Mouse (Mus musculus) embryonic fibroblast, embryonic 13.5 days (primary cell): ENCODE measurements at regions not wholly inside any gene's neighbourhood (a gene's known extent, or its start where the extent isn't known, plus 50 kb on each side); places are given as distances from the start of the nearest gene placed in this dataset.

Experiments
- H3K27ac ChIP-seq: 2 replicates; pipeline ENCODE4 v1.5.1; 2012; ENCODE audit warnings: low read length, control low read depth, inconsistent platforms; ENCODE audit not compliant: insufficient read depth
- H3K4me1 ChIP-seq: 2 replicates; pipeline ENCODE4 v1.6.1; 2011; ENCODE audit warnings: low read length; ENCODE audit not compliant: control insufficient read depth, insufficient read depth
- H3K4me3 ChIP-seq: 2 replicates; pipeline ENCODE4 v1.5.1; 2011; ENCODE audit warnings: mild to moderate bottlenecking, control low read depth, low read length; ENCODE audit not compliant: insufficient read depth
- CTCF ChIP-seq: IDR thresholded peaks from 2 replicates; pipeline ENCODE4 v1.5.1; 2011; ENCODE audit warnings: mild to moderate bottlenecking, control low read depth, low read length, moderate library complexity, borderline replicate concordance; ENCODE audit not compliant: insufficient read depth
- POLR2A ChIP-seq: IDR thresholded peaks from 2 replicates; pipeline ENCODE4 v1.6.1; 2011; ENCODE audit warnings: low read depth, mild to moderate bottlenecking, control low read depth, low read length, moderate library complexity

DNA sequence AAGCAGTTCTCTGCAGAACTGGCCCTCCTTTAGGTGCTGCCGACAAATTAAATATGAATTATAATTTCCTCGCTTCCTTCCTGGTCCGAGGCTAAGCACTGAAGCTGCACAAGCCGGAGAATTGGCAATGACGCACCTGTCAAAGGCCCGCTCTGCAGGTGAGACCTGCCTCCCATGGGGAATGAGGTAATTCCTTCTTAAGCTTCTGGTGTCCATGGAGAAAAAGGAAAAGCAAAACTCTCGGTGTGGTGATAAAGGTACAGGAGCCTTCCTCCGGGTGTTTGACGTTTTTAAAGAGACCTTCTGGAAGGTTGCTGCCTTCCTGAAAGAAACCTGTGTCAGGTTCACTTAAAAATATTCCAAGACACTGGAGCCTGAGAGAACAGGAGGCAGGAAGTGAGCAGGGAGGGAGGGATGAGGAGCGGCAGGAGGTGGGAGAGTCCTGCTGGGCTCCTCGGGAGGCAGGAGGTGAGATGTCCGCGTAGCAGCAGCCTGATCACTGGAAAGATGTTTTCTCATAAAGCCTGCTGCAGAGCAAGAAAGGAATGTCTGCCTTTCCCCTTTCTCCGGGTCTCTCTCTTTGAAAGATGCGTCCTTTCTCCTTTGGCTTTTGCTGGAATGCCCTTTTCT lies 114.9 kb downstream of the Zfp706 start:
- H3K27ac ChIP-seq = no peak overlapping the region
- H3K4me1 ChIP-seq = 0 out of 2 replicates have a peak, but pooled peaks cover 3% of the 10 kb centered on the region
- no peak overlapping the region for H3K4me3 ChIP-seq
- TF ChIP-seq CTCF (no peak), POLR2A (no peak)

DNA sequence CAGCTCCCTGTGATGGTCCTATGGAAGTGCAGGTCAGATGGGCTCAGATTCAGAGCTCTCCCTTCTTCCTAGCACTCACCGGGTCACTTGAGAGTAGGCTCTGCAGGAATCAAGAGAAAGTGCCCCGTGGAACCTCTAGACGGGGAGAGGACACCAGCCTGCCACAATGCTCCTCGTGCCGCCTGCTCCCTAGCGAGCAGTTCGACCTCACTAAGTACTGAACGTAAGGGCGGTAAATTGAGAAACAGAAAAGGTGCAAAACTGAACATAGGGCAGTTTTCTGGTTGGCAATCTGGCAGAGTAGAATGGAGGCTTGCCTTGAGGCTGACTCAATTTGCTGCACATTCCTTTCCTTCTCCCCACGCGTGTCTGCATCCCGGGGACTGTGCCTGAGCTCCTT lies 115.7 kb downstream of the Zfp706 start:
- Histone ChIP-seq H3K4me3 (no peak overlapping the region), H3K4me1 (0 out of 2 replicates have a peak, but pooled peaks cover 3% of the 10 kb centered on the region), H3K27ac (no peak overlapping the region)
- TF ChIP-seq CTCF (no peak), POLR2A (no peak)

DNA sequence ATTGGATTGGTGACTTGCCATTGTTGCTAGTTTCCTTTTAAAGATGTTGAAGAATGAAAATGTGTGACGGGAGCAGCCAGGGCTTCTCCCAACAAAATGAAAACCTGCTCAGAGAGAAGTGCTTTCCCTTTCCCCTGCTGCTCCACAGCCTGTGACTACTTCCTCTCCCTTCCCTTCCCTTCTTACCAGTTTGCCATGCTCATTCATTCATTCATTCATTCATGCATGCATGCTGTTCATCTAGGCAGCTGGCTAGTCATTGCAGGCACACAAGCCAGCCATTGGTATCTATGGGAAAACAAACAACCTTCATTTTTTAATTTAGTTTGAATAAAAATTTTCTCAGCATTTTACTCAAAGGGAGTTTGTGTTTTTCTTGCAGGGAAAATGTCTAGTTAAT lies 116.3 kb downstream of the Zfp706 start:
- Histone ChIP-seq H3K27ac (no peak overlapping the region), H3K4me3 (no peak overlapping the region), H3K4me1 (0 out of 2 replicates have a peak, but pooled peaks cover 3% of the 10 kb centered on the region)
- no peak for TF ChIP-seq CTCF
- no peak for TF ChIP-seq POLR2A

DNA sequence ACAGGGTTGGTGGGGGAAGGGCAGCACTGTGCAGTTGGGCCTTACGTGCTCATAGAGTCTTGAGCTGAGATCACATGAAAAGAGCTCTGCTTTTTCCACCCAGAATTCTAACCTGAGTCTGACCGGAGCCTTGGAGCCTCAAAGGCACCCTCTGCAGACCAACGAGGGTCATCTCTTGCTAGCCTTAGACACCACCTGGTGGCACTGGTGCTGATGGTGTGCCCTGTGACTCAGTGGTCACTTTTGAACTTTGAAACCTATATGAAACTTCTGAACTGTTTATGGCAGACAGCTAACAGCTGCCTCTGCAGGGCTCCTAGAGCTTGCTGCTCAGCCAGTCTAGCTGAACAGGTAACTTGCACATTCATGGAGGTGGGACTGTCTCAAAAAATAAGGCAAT lies 118.5 kb downstream of the Zfp706 start:
- no peak overlapping the region for H3K4me3 ChIP-seq
- 0 out of 2 replicates have a peak, but pooled peaks cover 7% of the 10 kb centered on the region for H3K4me1 ChIP-seq
- no peak for TF ChIP-seq POLR2A
- TF ChIP-seq CTCF = no peak
- H3K27ac ChIP-seq = no peak overlapping the region

DNA sequence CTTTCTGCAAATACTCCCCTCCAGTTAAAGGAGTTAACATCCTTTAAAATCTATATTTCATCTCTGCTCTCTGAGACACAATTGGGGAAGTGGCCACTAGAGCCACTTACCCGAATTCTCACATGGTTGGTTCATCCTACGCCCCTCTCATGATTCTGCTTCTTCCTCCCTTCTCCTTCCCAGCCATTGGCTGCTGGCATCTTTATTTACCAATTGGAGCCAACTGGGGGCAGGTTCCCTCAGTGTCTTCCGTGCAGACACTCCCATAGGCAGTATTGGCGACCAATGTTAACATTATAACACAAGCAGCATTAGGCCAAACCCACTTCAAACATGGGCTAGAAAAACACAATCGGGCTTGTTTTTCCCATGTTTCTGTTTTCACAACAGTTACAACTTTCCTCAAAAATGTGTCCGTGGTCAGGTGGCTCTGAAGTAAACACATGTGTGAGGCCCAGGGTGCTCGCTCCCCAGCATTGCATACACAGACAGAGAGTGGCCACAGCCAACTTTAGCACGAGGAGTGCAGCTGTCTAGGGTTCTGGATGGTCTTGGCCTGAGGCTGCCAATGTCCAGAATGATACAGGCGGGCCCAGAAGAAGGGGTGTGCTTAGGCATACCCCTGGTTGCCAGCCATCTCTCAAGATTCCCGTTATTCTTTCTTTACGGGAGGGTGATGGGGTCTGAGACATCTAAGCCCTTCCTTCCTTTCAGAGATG lies 119.1 kb downstream of the Zfp706 start:
- H3K27ac ChIP-seq = no peak overlapping the region
- TF ChIP-seq CTCF = no peak
- TF ChIP-seq POLR2A = no peak
- H3K4me3 ChIP-seq = no peak overlapping the region
- 0 out of 2 replicates have a peak, but pooled peaks cover 7% of the 10 kb centered on the region for H3K4me1 ChIP-seq

DNA sequence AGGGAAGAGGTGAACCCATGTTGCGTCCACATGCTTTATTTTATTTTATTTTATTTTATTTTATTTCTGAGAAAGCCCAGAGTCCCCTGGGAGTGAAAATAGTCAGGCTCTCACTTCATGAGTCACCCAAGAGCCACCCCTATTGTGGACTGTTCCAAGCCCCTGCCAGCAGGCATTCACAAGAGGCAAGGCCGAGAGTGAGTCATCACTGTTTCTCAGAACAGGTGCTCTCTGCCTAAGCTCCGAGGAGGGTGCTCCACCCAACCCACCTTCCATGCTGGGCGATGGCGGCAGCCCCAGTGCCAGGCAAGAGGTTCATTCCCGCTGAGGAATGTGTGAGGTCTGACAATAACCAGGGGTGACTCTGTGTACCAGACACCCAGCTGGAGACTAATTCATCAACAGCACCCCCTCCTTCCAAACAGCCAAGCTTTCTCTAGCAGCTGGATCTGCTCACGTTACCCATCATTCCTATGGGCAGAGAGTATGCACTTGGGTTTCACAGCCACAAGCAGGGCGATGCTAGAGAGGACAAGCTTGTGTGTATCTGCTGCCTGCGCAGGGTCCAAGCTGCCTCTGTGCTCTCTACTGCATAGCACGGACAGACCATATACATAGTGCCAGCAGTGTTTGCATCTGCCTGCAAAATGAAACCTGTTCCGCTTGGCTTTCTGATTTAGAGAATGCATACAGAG lies 122.8 kb downstream of the Zfp706 start:
- TF ChIP-seq POLR2A (no peak), CTCF (no peak)
- Histone ChIP-seq H3K4me1 (0 out of 2 replicates have a peak, but pooled peaks cover 4% of the 10 kb centered on the region), H3K4me3 (no peak overlapping the region), H3K27ac (no peak overlapping the region)

DNA sequence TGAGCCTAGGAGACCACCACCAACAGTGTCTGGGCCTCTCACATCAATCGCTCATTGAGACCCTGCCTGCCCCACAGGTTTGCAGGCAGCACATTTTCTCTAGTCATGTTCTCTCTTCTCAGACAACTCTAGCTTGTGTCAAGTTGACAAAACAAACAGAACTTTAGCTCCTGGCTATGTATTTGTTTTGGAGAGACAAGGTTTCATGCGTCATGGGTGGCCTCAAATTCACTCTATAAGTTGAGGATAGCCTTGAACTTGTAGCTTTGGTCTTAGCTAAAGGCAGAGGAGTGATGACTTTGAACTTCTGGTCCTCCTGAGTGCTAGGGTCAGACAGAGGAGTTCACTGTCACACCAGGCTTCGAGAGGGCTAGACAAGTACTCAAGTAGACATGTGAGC lies 123.5 kb downstream of the Zfp706 start:
- no peak for TF ChIP-seq POLR2A
- TF ChIP-seq CTCF = no peak
- H3K4me1 ChIP-seq = 0 out of 2 replicates have a peak, but pooled peaks cover 4% of the 10 kb centered on the region
- H3K27ac ChIP-seq = no peak overlapping the region
- H3K4me3 ChIP-seq = no peak overlapping the region

DNA sequence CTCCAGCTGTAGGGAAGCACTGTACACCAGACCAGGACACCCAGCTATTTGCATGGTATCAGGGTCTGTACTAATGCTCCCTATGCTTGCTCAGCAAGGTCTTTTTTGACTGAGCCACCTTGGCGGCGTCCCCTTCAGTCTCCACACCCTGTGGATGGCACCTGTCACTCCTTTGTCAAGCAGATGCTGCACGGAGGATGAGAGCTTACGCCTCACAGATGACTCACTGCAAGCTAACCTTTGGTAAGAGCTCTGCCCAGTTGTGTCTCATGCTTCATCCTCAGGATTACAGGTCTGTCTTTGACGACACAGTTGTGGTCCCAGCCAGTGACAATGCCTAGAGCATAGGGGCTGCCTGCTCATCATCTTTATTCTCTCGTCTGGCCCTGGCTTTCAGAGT lies 124.4 kb downstream of the Zfp706 start:
- Histone ChIP-seq H3K4me3 (no peak overlapping the region), H3K27ac (no peak overlapping the region), H3K4me1 (0 out of 2 replicates have a peak, but pooled peaks cover 4% of the 10 kb centered on the region)
- TF ChIP-seq POLR2A = no peak

DNA sequence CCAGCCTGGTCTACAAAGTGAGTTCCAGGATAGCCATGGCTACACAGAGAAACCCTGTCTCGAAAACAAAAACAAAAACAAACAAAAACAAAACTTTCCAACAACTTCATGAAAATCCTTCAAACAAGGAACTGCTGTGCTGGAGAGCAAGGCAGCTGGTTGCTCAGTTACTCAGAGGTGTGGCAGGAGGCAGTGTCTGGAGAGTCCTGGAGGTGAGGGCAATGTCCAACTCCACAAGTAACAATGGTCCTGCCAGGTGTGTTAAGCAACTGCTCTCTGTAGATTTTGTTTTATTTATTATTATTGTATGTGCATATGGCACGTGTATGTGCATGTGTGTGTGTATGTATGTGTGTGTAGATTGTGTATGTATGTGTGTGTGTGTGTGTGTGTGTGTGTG lies 126.0 kb downstream of the Zfp706 start:
- Histone ChIP-seq H3K4me1 (0 out of 2 replicates have a peak, but pooled peaks cover 4% of the 10 kb centered on the region), H3K4me3 (no peak overlapping the region), H3K27ac (no peak overlapping the region)
- no peak for TF ChIP-seq POLR2A
- TF ChIP-seq CTCF = no peak

DNA sequence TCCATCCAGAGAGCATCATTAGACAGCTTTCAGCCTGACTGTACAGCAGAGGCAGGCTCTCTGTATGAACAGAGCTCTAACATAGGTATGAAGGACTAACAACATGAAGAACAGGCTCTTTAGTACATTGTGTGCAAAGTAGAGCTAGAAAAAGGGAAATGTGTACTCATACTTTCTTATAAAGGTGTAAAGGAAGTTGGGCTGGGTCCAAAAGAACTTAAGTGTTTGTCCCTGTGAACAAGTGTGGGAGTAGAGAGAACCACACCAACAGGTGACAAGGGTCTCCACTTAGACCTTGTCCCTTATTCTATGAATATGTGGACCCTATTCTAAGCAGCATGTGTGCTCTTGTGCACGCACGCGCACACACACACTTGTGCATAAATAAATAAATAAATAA lies 127.0 kb downstream of the Zfp706 start:
- TF ChIP-seq CTCF (no peak), POLR2A (no peak)
- H3K4me3 ChIP-seq = no peak overlapping the region

More for the DNA sequence above, 127.0 kb downstream of the Zfp706 start:
- Histone ChIP-seq H3K4me1 (0 out of 2 replicates have a peak, but pooled peaks cover 4% of the 10 kb centered on the region), H3K27ac (no peak overlapping the region)
